Mouse (Mus musculus) thymus, postnatal 0 days (tissue): ENCODE measurements around the gene Zfp316. TPM values are rescaled to one million over a fixed set of nuclear protein-coding genes. Genes with fewer than 3 reads are reported as not detected.

Experiments
- DNase-seq: peaks from one replicate; pipeline ENCODE4 v3.0.0-alpha.2; 2015; ENCODE audit warnings: low spot score
- polyA plus RNA-seq: library from polyadenylated mRNA; unstranded; fragments of >200 nt; fragmentation: Nextera tagmentation; extraction: Ambion mirVana; gene quantifications from 2 replicates; pipeline ENCODE4 v1.2.1, GENCODE M21; 2015

Gene Zfp316
- polyA plus RNA-seq, 1 experiment from 2014 or later, result 0.78 TPM

GRCm38 (mm10) chr5:143226790-143227189, 43.0 kb downstream of the Zfp316 start, which contains the start of gene Spdye4a:
Spdye4a (minus strand) TSS chr5:143226890.
- DNase-seq, result no peak

DNA sequence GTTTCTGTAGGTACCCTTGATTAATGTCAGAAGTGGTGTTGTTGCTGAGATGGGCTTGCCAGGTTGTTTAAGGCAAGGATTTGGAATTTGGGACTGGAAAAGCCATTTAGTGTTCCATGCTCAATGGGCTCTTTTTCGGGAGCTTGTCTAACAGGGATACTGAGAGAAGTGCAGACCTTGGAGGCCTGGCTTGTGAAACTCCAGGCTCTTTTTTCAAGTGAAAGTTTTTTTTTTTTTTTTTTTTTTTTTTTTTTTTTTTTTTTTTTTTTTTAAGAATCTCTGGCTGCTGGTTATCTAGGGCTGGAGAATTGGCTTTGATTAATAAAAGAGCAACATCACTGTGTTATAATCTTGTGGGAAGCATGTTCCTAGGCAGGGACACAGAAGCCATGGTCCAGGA, 47.5 kb downstream of the Zfp316 start:
- no peak for DNase-seq

GRCm38 (mm10) chr5:143220996-143221395, 48.8 kb downstream of the Zfp316 start:
- DNase-seq, result no peak

- no peak for DNase-seq
These were observed 56.0 kb downstream of the Zfp316 start for GRCm38 (mm10) chr5:143213832-143214231.

DNA sequence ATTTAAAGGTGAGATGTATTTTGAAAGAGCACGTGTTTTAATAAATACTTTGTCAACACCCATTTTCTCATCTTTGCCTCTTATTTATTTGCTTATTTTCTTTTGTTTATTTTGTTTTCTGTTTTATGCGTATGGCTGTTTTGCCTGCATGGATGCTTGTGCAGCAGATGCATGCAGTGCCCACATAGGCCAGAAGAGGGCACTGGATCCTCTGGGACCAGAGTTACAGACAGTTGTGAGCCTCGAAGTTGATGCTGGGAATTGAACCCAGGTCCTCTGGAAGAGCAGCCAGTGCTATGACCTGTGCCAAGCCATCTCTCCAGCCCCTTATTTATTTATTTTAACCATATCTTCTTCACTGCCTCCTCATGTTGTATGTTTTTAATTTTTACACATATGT, 64.8 kb downstream of the Zfp316 start:
- no peak for DNase-seq

Other genes with a start within 250 kb of the Zfp316 start
- 13.1 and 13.5 TPM in 2 replicates for gene Rnf216, start 157.0 kb downstream of the Zfp316 start, polyA plus RNA-seq
- 0.03 TPM in 1 of 2 replicates, not detected in the other for gene Olfr718-ps1, start 122.4 kb downstream of the Zfp316 start, polyA plus RNA-seq
- 8.2 and 9.1 TPM in 2 replicates for gene Rbak, start 89.2 kb downstream of the Zfp316 start, polyA plus RNA-seq
- 0.08 TPM in 1 of 2 replicates, not detected in the other for gene Spdye4b, start 89.0 kb downstream of the Zfp316 start, polyA plus RNA-seq
- gene Spdye4a, start 43.1 kb downstream of the Zfp316 start, polyA plus RNA-seq, result not detected in 2 replicates
- 7.9 and 8.1 TPM in 2 replicates for gene Zfp12, start 34.9 kb downstream of the Zfp316 start, polyA plus RNA-seq
- gene Zfp853, start 23.6 kb upstream of the Zfp316 start, polyA plus RNA-seq, result 0.04 and 0.08 TPM in 2 replicates
- 43.4 and 47.8 TPM in 2 replicates for gene E130309D02Rik, start 45.3 kb upstream of the Zfp316 start, polyA plus RNA-seq
- gene Zdhhc4, start 59.2 kb upstream of the Zfp316 start, polyA plus RNA-seq, result 88.6 and 97.2 TPM in 2 replicates
- 0.05 TPM in 1 of 2 replicates, not detected in the other for gene Grid2ip, start 87.3 kb upstream of the Zfp316 start, polyA plus RNA-seq
- gene Kdelr2, start 133.8 kb upstream of the Zfp316 start, polyA plus RNA-seq, result 96.9 and 106 TPM in 2 replicates
- 4.5 and 4.7 TPM in 2 replicates for gene Daglb, start 194.6 kb upstream of the Zfp316 start, polyA plus RNA-seq